Mouse (Mus musculus): ENCODE data around the gene Loxl4. TPM values are rescaled to one million over a fixed set of nuclear protein-coding genes. Genes with fewer than 3 reads are reported as not detected.

The Loxl4 gene
- polyA plus RNA-seq, 1 experiment from 2014 or later, result 0.15 TPM

GRCm38 (mm10) chr19:42566283-42567019 lies 46.2 kb downstream of the Loxl4 start:
- ATAC-seq (ENCODE audit: insufficient number of reproducible peaks, insufficient read depth, low FRiP score, low read depth), result no peak
- WGBS, result 85% methylated on average over 4 of the region's 4 CpGs
- H3K9me3 ChIP-seq (ENCODE audit: control insufficient read depth, low read length), result no peaks in the 10 kb centered on the region
- no peak overlapping the region for H3K4me3 ChIP-seq (ENCODE audit: control insufficient read depth in 1 of 2, insufficient read depth in 1 of 2, low read depth in 1 of 2, low read length in 2 of 2)
- no peak overlapping the region for H3K27ac ChIP-seq (replicated peaks in 1 of 2; ENCODE audit: control insufficient read depth in 1 of 2, insufficient read depth in 1 of 2, low read depth in 2 of 2, low read length in 2 of 2)
- no peak overlapping the region for H3K4me2 ChIP-seq (ENCODE audit: low read length)
- H3K4me1 ChIP-seq (ENCODE audit: control insufficient read depth in 2 of 2, insufficient read depth in 2 of 2, low read length in 2 of 2), result no peaks in the 10 kb centered on the region
- H3K27me3 ChIP-seq (ENCODE audit: control insufficient read depth, insufficient read depth, low read length), result no peaks in the 10 kb centered on the region
- H3K9ac ChIP-seq (ENCODE audit: low read length), result no peak overlapping the region
- H3K36me3 ChIP-seq (ENCODE audit: control insufficient read depth, insufficient read depth, low read length), result peaks cover 14% of the 10 kb centered on the region

GRCm38 (mm10) chr19:42563726-42564270 lies 48.8 kb downstream of the Loxl4 start:
- Histone ChIP-seq H3K4me2 (ENCODE audit: low read length) (no peak overlapping the region), H3K9me3 (ENCODE audit: control insufficient read depth, low read length) (no peaks in the 10 kb centered on the region), H3K27ac (replicated peaks in 1 of 2; ENCODE audit: control insufficient read depth in 1 of 2, insufficient read depth in 1 of 2, low read depth in 2 of 2, low read length in 2 of 2) (no peak overlapping the region), H3K4me3 (ENCODE audit: control insufficient read depth in 1 of 2, insufficient read depth in 1 of 2, low read depth in 1 of 2, low read length in 2 of 2) (no peak overlapping the region), H3K36me3 (ENCODE audit: control insufficient read depth, insufficient read depth, low read length) (peaks cover 14% of the 10 kb centered on the region), H3K4me1 (ENCODE audit: control insufficient read depth in 2 of 2, insufficient read depth in 2 of 2, low read length in 2 of 2) (no peaks in the 10 kb centered on the region), H3K27me3 (ENCODE audit: control insufficient read depth, insufficient read depth, low read length) (no peaks in the 10 kb centered on the region), H3K9ac (ENCODE audit: low read length) (no peak overlapping the region)
- no peak for ATAC-seq (ENCODE audit: insufficient number of reproducible peaks, insufficient read depth, low FRiP score, low read depth)
- WGBS, result 66% methylated on average over 3 of the region's 3 CpGs

- H3K27me3 ChIP-seq (ENCODE audit: control insufficient read depth, insufficient read depth, low read length), result no peaks in the 10 kb centered on the region
- WGBS, result 94% methylated on average over 3 of the region's 3 CpGs
- no peaks in the 10 kb centered on the region for H3K4me1 ChIP-seq (ENCODE audit: control insufficient read depth in 2 of 2, insufficient read depth in 2 of 2, low read length in 2 of 2)
- no peak for ATAC-seq (ENCODE audit: insufficient number of reproducible peaks, insufficient read depth, low FRiP score, low read depth)
- no peak overlapping the region for H3K4me3 ChIP-seq (ENCODE audit: control insufficient read depth in 1 of 2, insufficient read depth in 1 of 2, low read depth in 1 of 2, low read length in 2 of 2)
- peaks cover 14% of the 10 kb centered on the region for H3K36me3 ChIP-seq (ENCODE audit: control insufficient read depth, insufficient read depth, low read length)
- H3K9ac ChIP-seq (ENCODE audit: low read length), result no peak overlapping the region
- no peak overlapping the region for H3K4me2 ChIP-seq (ENCODE audit: low read length)
- H3K9me3 ChIP-seq (ENCODE audit: control insufficient read depth, low read length), result no peaks in the 10 kb centered on the region
- no peak overlapping the region for H3K27ac ChIP-seq (replicated peaks in 1 of 2; ENCODE audit: control insufficient read depth in 1 of 2, insufficient read depth in 1 of 2, low read depth in 2 of 2, low read length in 2 of 2)
Observed at GRCm38 (mm10) chr19:42562981-42563380, 49.6 kb downstream of the Loxl4 start.

- Histone ChIP-seq H3K36me3 (ENCODE audit: control insufficient read depth, insufficient read depth, low read length) (peaks cover 14% of the 10 kb centered on the region), H3K4me3 (ENCODE audit: control insufficient read depth in 1 of 2, insufficient read depth in 1 of 2, low read depth in 1 of 2, low read length in 2 of 2) (no peak overlapping the region)
Observed at GRCm38 (mm10) chr19:42561991-42562390, 50.6 kb downstream of the Loxl4 start.

DNA sequence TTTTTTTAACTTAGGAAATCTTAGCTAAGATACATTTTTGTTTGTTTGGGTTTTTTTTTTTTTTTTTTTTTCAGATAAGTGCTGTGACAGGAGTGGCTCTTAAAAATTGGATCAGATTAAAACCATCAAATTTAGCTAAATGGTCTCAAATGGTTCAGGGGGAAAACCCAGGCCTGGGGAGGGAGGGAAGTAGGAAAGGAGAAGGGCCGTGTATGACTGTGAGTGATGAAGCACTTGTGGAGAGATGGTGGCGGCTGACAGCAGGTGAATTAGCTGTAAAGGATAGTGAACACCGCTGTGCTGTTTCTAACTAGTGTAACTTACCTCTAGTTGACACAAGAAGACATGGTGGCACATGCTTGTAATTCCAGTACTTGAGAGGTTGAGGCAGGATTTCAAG lies 53.9 kb downstream of the Loxl4 start:
- Histone ChIP-seq H3K27me3 (ENCODE audit: control insufficient read depth, insufficient read depth, low read length) (no peaks in the 10 kb centered on the region), H3K4me2 (ENCODE audit: low read length) (no peak overlapping the region), H3K27ac (replicated peaks in 1 of 2; ENCODE audit: control insufficient read depth in 1 of 2, insufficient read depth in 1 of 2, low read depth in 2 of 2, low read length in 2 of 2) (no peak overlapping the region), H3K4me1 (ENCODE audit: control insufficient read depth in 2 of 2, insufficient read depth in 2 of 2, low read length in 2 of 2) (no peaks in the 10 kb centered on the region), H3K4me3 (ENCODE audit: control insufficient read depth in 1 of 2, insufficient read depth in 1 of 2, low read depth in 1 of 2, low read length in 2 of 2) (no peak overlapping the region), H3K36me3 (ENCODE audit: control insufficient read depth, insufficient read depth, low read length) (peaks cover 13% of the 10 kb centered on the region), H3K9me3 (ENCODE audit: control insufficient read depth, low read length) (no peaks in the 10 kb centered on the region), H3K9ac (ENCODE audit: low read length) (no peak overlapping the region)
- ATAC-seq (ENCODE audit: insufficient number of reproducible peaks, insufficient read depth, low FRiP score, low read depth), result no peak
- WGBS, result 84% methylated on average over 3 of the region's 3 CpGs

More at GRCm38 (mm10) chr19:42561991-42562390, 50.6 kb downstream of the Loxl4 start:
- H3K27ac ChIP-seq (replicated peaks in 1 of 2; ENCODE audit: control insufficient read depth in 1 of 2, insufficient read depth in 1 of 2, low read depth in 2 of 2, low read length in 2 of 2), result no peak overlapping the region
- WGBS, result 82% methylated on average over 1 of the region's 1 CpGs
- H3K9ac ChIP-seq (ENCODE audit: low read length), result no peak overlapping the region
- H3K4me2 ChIP-seq (ENCODE audit: low read length), result no peak overlapping the region
- H3K4me1 ChIP-seq (ENCODE audit: control insufficient read depth in 2 of 2, insufficient read depth in 2 of 2, low read length in 2 of 2), result no peaks in the 10 kb centered on the region
- no peaks in the 10 kb centered on the region for H3K9me3 ChIP-seq (ENCODE audit: control insufficient read depth, low read length)
- H3K27me3 ChIP-seq (ENCODE audit: control insufficient read depth, insufficient read depth, low read length), result no peaks in the 10 kb centered on the region
- ATAC-seq (ENCODE audit: insufficient number of reproducible peaks, insufficient read depth, low FRiP score, low read depth), result no peak

Other genes starting within 250 kb of the Loxl4 start
- 0.80 and 1.1 TPM in 2 replicates for gene Crtac1, start 181.0 kb downstream of the Loxl4 start, polyA plus RNA-seq (2014; fragmentation: Nextera tagmentation; extraction: Ambion mirVana)
- 12.9 and 15.0 TPM in 2 replicates for gene R3hcc1l, start 94.1 kb downstream of the Loxl4 start, polyA plus RNA-seq (2014; fragmentation: Nextera tagmentation; extraction: Ambion mirVana)
- 4.4 and 4.7 TPM in 2 replicates for gene Pyroxd2, start 140.0 kb upstream of the Loxl4 start, polyA plus RNA-seq (2014; fragmentation: Nextera tagmentation; extraction: Ambion mirVana)
- gene Hps1, start 167.2 kb upstream of the Loxl4 start, polyA plus RNA-seq (2014; fragmentation: Nextera tagmentation; extraction: Ambion mirVana), result 4.9 and 5.6 TPM in 2 replicates

All from heart, embryonic 14.5 days (tissue).